Mouse (Mus musculus) ES-Bruce4 (cell line): Measurements from ENCODE around the gene Gda. TPM values are rescaled to one million over a fixed set of nuclear protein-coding genes. Genes with fewer than 3 reads are reported as not detected.

Experiments
- H3K27ac ChIP-seq: 2 replicates; pipeline ENCODE4 v1.5.1; 2012; ENCODE audit warnings: low read length, inconsistent platforms; ENCODE audit not compliant: insufficient read depth
- H3K27me3 ChIP-seq: 2 replicates; pipeline ENCODE4 v1.6.1; 2012; ENCODE audit warnings: mild to moderate bottlenecking, low read length, inconsistent platforms; ENCODE audit not compliant: control insufficient read depth, poor library complexity, insufficient read depth, severe bottlenecking
- H3K36me3 ChIP-seq: 2 replicates; pipeline ENCODE4 v1.6.1; 2012; ENCODE audit warnings: inconsistent platforms, mild to moderate bottlenecking, low read length, moderate library complexity; ENCODE audit not compliant: control insufficient read depth, poor library complexity, insufficient read depth, severe bottlenecking
- H3K4me1 ChIP-seq: one replicate; pipeline ENCODE4 v1.8.1; 2011; ENCODE audit warnings: low read length; ENCODE audit not compliant: control insufficient read depth, insufficient read depth
- H3K4me3 ChIP-seq: 2 replicates; pipeline ENCODE4 v1.5.1; 2011; ENCODE audit warnings: low read depth, mild to moderate bottlenecking, low read length
- H3K9ac ChIP-seq: 2 replicates; pipeline ENCODE4 v1.6.1; 2012; ENCODE audit warnings: low read depth, mild to moderate bottlenecking, inconsistent platforms; ENCODE audit not compliant: poor library complexity, severe bottlenecking
- H3K9me3 ChIP-seq: replicated peaks from 2 replicates; pipeline ENCODE4 v1.6.1; 2012; ENCODE audit warnings: mild to moderate bottlenecking, low read length, inconsistent platforms; ENCODE audit not compliant: control insufficient read depth, poor library complexity, insufficient read depth, severe bottlenecking
- CTCF ChIP-seq: IDR thresholded peaks from one replicate; pipeline ENCODE4 v1.8.1; 2011; ENCODE audit warnings: low read depth, low read length
- EP300 ChIP-seq: IDR thresholded peaks from 2 replicates; pipeline ENCODE4 v1.6.1; 2011; ENCODE audit warnings: low read depth, low read length; ENCODE audit not compliant: insufficient read depth
- POLR2A ChIP-seq: IDR thresholded peaks from one replicate; pipeline ENCODE4 v1.8.1; 2011; ENCODE audit warnings: low read length; ENCODE audit not compliant: insufficient read depth
- polyA plus RNA-seq: library from polyadenylated mRNA; stranded (reverse); fragments of >200 nt; gene quantifications from 2 replicates; pipeline ENCODE4 v1.2.4, GENCODE M21; 2011; ENCODE audit warnings: low read depth; ENCODE audit not compliant: missing spikeins, insufficient read depth, insufficient read length

Gene Gda
- polyA plus RNA-seq, 1 experiment, result not detected

DNA sequence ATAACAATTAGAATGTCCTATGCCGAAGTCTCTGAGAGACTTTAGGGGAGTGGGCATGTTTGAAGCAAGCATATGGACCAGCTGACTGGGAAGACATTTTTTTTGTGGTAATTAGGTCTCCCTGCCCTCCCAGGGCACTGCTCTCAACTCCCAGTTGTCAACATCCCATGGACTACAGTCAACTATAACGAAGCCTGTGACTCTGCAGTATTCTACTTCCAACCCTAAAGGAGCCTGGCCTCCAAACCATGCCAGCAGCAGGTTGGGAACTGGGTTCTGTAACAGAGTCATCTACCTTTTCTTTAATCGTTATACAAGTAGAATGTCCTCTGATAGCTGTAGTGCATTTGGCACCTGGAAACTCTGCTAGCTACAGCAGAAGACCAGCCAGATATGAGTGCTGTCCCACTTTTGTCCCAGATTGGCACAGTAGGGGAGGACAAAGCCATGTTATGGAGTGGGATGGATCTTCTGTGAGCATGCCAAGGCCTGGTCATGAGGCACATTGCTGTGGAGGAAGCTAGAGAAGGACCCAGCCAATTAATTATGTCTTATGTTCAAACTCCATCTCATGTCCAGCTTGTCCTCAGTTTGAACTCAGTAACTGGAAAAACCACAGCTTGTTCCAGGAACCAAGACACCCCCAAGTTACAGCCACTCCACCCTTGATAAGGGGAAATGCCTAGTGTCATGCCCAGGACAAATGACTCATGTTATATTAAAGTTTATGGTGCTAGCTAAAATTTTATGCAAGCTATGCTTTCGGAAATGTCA, 96.6 kb downstream of the Gda start:
- no peak overlapping the region for H3K9ac ChIP-seq
- H3K4me1 ChIP-seq, result no peaks in the 10 kb centered on the region
- H3K27ac ChIP-seq, result no peak overlapping the region
- H3K27me3 ChIP-seq, result peaks cover 3% of the 10 kb centered on the region; the same call in 1 of the 2 replicates
- no peaks in the 10 kb centered on the region for H3K36me3 ChIP-seq
- no peak for TF ChIP-seq CTCF
- TF ChIP-seq POLR2A, result no peak
- no peak for TF ChIP-seq EP300
- no peaks in the 10 kb centered on the region for H3K9me3 ChIP-seq
- no peak overlapping the region for H3K4me3 ChIP-seq

DNA sequence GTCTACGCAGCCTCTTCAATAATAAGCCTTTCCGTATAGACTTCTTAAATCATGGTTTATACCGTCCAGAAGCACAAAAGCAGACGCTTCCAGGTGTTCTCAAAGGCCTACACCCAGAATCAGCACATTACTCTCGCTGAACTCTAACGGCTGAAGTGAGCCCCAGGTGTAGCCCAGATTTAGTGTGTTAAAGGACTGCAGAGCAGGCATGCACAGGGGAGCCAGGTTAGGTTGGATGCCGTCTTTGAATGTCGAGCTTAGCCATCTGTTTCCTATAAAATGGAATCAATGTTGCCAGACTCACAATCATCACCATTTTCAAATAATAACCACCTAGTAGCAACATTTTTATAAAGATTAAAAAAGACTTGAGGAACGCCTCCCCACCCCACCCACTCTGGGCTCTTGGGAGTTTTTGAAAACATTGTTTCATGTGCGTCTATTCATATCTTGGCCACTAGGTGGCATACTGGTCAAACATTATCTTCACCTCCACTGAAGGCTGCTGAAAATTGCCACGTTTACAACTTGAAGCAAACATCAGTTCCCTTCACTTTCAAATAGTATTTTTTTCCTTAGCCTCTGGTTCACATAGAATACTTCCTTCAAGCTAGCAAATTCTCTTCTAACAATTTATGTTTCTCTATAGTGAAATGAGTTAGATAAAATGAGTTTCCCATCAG, 100.0 kb downstream of the Gda start:
- H3K27ac ChIP-seq, result no peak overlapping the region
- no peak overlapping the region for H3K4me3 ChIP-seq
- TF ChIP-seq POLR2A (no peak), CTCF (no peak), EP300 (no peak)
- no peaks in the 10 kb centered on the region for H3K4me1 ChIP-seq
- H3K9me3 ChIP-seq, result no peaks in the 10 kb centered on the region; the same call in 1 of the 2 replicates
- no peak overlapping the region for H3K9ac ChIP-seq
- H3K27me3 ChIP-seq, result no peaks in the 10 kb centered on the region; the same call in 1 of the 2 replicates
- no peaks in the 10 kb centered on the region for H3K36me3 ChIP-seq

DNA sequence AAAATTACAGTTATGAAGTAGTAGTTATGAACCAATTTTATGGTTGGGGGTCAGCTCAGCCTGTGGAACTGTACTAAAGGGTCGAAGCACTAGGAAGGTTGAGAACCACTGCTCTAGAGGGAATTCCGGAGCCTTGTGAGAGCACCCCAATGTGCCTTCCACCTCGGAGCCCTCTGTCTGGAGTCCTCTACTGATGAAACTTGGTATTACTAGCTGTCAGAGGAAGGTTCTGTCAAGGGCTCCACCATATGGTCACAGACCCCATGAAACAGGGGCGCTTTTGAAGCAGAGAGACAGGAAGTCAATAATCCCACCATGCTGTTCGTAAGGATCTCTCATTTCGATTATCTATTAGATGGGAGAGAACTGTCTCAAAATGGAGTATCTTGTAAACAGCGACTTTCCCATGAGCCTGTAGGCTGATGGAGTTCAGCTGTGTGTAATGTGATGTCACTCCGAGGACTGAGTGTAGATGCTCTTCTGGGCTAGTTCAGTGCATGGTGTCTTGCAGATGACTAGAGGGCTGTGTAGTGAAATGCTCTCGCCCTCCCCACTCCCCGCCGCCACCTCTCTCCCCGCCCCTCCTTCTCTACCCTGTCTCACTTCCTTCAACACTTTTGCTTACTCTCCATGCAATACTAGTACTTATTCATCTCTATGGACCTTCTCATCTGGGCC, 100.7 kb downstream of the Gda start:
- no peaks in the 10 kb centered on the region; the same call in 1 of the 2 replicates for H3K27me3 ChIP-seq
- no peaks in the 10 kb centered on the region for H3K4me1 ChIP-seq
- no peaks in the 10 kb centered on the region; the same call in 1 of the 2 replicates for H3K9me3 ChIP-seq
- no peaks in the 10 kb centered on the region for H3K36me3 ChIP-seq
- H3K4me3 ChIP-seq, result no peak overlapping the region
- TF ChIP-seq POLR2A (no peak), CTCF (peak; percentile 18), EP300 (no peak)
- no peak overlapping the region for H3K9ac ChIP-seq
- no peak overlapping the region for H3K27ac ChIP-seq

DNA sequence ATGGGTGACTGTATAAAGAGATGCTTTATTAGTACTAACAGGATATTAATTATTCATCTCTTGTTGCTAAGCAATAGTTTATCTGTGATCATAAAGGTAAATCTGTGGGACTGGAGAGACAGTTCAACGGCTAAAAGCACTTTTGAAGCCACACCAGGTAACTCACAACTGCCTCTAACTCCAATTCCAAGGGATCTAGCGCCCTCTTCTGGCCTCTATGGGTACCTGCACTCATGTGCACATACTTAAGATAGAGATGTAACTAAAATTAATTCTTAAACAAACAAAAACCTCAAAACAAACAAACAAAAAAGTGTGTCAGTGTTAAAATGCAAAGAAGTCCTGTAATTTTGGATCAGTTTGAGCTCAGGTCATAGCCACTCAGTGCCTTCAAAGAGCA, 101.9 kb downstream of the Gda start:
- Histone ChIP-seq H3K9me3 (no peaks in the 10 kb centered on the region; the same call in 1 of the 2 replicates), H3K27me3 (no peaks in the 10 kb centered on the region; the same call in 1 of the 2 replicates), H3K4me1 (no peaks in the 10 kb centered on the region), H3K27ac (no peak overlapping the region), H3K36me3 (no peaks in the 10 kb centered on the region), H3K9ac (no peak overlapping the region), H3K4me3 (no peak overlapping the region)
- TF ChIP-seq CTCF (peak; percentile 7), POLR2A (no peak)

DNA sequence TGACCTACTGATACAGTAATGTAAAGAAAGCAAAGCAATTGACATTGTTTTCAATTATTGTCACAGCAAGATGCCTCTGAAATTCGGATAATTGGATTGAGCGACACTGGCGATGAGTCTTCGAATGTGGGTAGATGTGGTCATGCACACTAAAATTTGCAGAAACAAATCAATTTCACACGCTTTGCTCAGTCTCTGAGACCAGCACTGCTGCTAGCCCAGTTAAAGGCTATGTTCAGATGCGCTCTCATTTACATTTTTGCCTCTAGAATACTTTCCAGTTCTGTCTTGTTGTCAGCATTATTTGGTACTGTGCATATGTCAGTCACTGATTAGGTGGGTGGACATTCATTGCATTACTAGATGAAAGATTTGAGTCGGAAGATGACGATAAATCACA, 102.5 kb downstream of the Gda start:
- Histone ChIP-seq H3K27me3 (no peaks in the 10 kb centered on the region; the same call in 1 of the 2 replicates), H3K36me3 (no peaks in the 10 kb centered on the region), H3K4me3 (no peak overlapping the region), H3K27ac (no peak overlapping the region), H3K4me1 (no peaks in the 10 kb centered on the region), H3K9ac (no peak overlapping the region), H3K9me3 (no peaks in the 10 kb centered on the region; the same call in 1 of the 2 replicates)
- TF ChIP-seq EP300 (no peak), CTCF (no peak), POLR2A (no peak)
